Mouse (Mus musculus): ENCODE results near the gene Fpr1. TPM values are rescaled to one million over a fixed set of nuclear protein-coding genes. Genes with fewer than 3 reads are reported as not detected.

Gene Fpr1
- total and polyA plus RNA-seq, 2 experiments, result 4.7 to 6.3 TPM

GRCm38 (mm10) chr17:17871697-17872096 is 12.0 kb downstream of the Fpr1 start:
- DNase-seq (ENCODE audit: extremely low read depth, low read depth, low spot score), result peak; percentile 49
- no peaks in the 10 kb centered on the region for H3K27me3 ChIP-seq (ENCODE audit: control insufficient read depth, insufficient read depth, low read length)
- no peaks in the 10 kb centered on the region for H3K36me3 ChIP-seq (ENCODE audit: control insufficient read depth, insufficient read depth, low read length)
- H3K27ac ChIP-seq (replicated peaks; ENCODE audit: insufficient read depth, low read depth, low read length), result no peak overlapping the region
- no peaks in the 10 kb centered on the region for H3K79me2 ChIP-seq (ENCODE audit: control insufficient read depth, insufficient read depth, low read length)
- H3K4me1 ChIP-seq (ENCODE audit: control insufficient read depth, insufficient read depth, low read length), result peaks cover 2% of the 10 kb centered on the region; the same call in 1 of the 2 replicates
- H3K4me3 ChIP-seq (ENCODE audit: insufficient read depth, low read depth, low read length), result no peak overlapping the region
- H3K9ac ChIP-seq (ENCODE audit: low read depth, low read length), result no peak overlapping the region
- no peak for TF ChIP-seq CTCF (IDR thresholded peaks at IDR 0.05; ENCODE audit: low read depth, low read length)
- no peak for TF ChIP-seq POLR2A (IDR thresholded peaks at IDR 0.05; ENCODE audit: extremely low read depth, insufficient read depth, low read length)
- WGBS, result 66% methylated on average over 2 of the region's 2 CpGs

GRCm38 (mm10) chr17:17870892-17871550 is 12.7 kb downstream of the Fpr1 start:
- Histone ChIP-seq H3K9ac (ENCODE audit: low read depth, low read length) (no peak overlapping the region), H3K79me2 (ENCODE audit: control insufficient read depth, insufficient read depth, low read length) (no peaks in the 10 kb centered on the region), H3K27me3 (ENCODE audit: control insufficient read depth, insufficient read depth, low read length) (no peaks in the 10 kb centered on the region), H3K27ac (replicated peaks; ENCODE audit: insufficient read depth, low read depth, low read length) (0 out of 2 replicates have a peak overlapping the region, but pooled peaks have one; percentile 24), H3K4me1 (ENCODE audit: control insufficient read depth, insufficient read depth, low read length) (peaks cover 2% of the 10 kb centered on the region; the same call in 1 of the 2 replicates), H3K36me3 (ENCODE audit: control insufficient read depth, insufficient read depth, low read length) (no peaks in the 10 kb centered on the region), H3K4me3 (ENCODE audit: insufficient read depth, low read depth, low read length) (no peak overlapping the region)
- TF ChIP-seq POLR2A (IDR thresholded peaks at IDR 0.05; ENCODE audit: extremely low read depth, insufficient read depth, low read length), result no peak
- no peak for TF ChIP-seq CTCF (IDR thresholded peaks at IDR 0.05; ENCODE audit: low read depth, low read length)
- no peak for DNase-seq (ENCODE audit: extremely low read depth, low read depth, low spot score)
- 79% methylated on average over 2 of the region's 2 CpGs for WGBS

GRCm38 (mm10) chr17:17866801-17867469 is 16.8 kb downstream of the Fpr1 start:
- H3K4me1 ChIP-seq (ENCODE audit: control insufficient read depth, insufficient read depth, low read length), result peaks cover 2% of the 10 kb centered on the region; the same call in 1 of the 2 replicates
- H3K27me3 ChIP-seq (ENCODE audit: control insufficient read depth, insufficient read depth, low read length), result no peaks in the 10 kb centered on the region
- 49% methylated on average over 11 of the region's 11 CpGs for WGBS
- H3K9ac ChIP-seq (ENCODE audit: low read depth, low read length), result no peak overlapping the region
- TF ChIP-seq POLR2A (IDR thresholded peaks at IDR 0.05; ENCODE audit: extremely low read depth, insufficient read depth, low read length), result no peak
- no peak overlapping the region for H3K4me3 ChIP-seq (ENCODE audit: insufficient read depth, low read depth, low read length)
- no peak overlapping the region for H3K27ac ChIP-seq (replicated peaks; ENCODE audit: insufficient read depth, low read depth, low read length)
- H3K79me2 ChIP-seq (ENCODE audit: control insufficient read depth, insufficient read depth, low read length), result no peaks in the 10 kb centered on the region
- no peaks in the 10 kb centered on the region for H3K36me3 ChIP-seq (ENCODE audit: control insufficient read depth, insufficient read depth, low read length)
- DNase-seq (ENCODE audit: extremely low read depth, low read depth, low spot score), result peak; percentile 42

GRCm38 (mm10) chr17:17865168-17865567 is 18.6 kb downstream of the Fpr1 start:
- H3K27ac ChIP-seq (replicated peaks; ENCODE audit: insufficient read depth, low read depth, low read length), result no peak overlapping the region
- no peaks in the 10 kb centered on the region for H3K27me3 ChIP-seq (ENCODE audit: control insufficient read depth, insufficient read depth, low read length)
- peaks cover 2% of the 10 kb centered on the region; the same call in 1 of the 2 replicates for H3K4me1 ChIP-seq (ENCODE audit: control insufficient read depth, insufficient read depth, low read length)
- no peak for TF ChIP-seq POLR2A (IDR thresholded peaks at IDR 0.05; ENCODE audit: extremely low read depth, insufficient read depth, low read length)
- no peak overlapping the region for H3K9ac ChIP-seq (ENCODE audit: low read depth, low read length)
- no peaks in the 10 kb centered on the region for H3K79me2 ChIP-seq (ENCODE audit: control insufficient read depth, insufficient read depth, low read length)
- WGBS, result 68% methylated on average over 2 of the region's 2 CpGs
- H3K4me3 ChIP-seq (ENCODE audit: insufficient read depth, low read depth, low read length), result no peak overlapping the region
- H3K36me3 ChIP-seq (ENCODE audit: control insufficient read depth, insufficient read depth, low read length), result no peaks in the 10 kb centered on the region
- DNase-seq (ENCODE audit: extremely low read depth, low read depth, low spot score), result peak; percentile 22

- H3K79me2 ChIP-seq (ENCODE audit: control insufficient read depth, insufficient read depth, low read length), result no peaks in the 10 kb centered on the region
- no peak overlapping the region for H3K27ac ChIP-seq (replicated peaks; ENCODE audit: insufficient read depth, low read depth, low read length)
- H3K4me1 ChIP-seq (ENCODE audit: control insufficient read depth, insufficient read depth, low read length), result peaks cover 2% of the 10 kb centered on the region; the same call in 1 of the 2 replicates
- no peak for TF ChIP-seq CTCF (IDR thresholded peaks at IDR 0.05; ENCODE audit: low read depth, low read length)
- DNase-seq (ENCODE audit: extremely low read depth, low read depth, low spot score), result no peak
- no peaks in the 10 kb centered on the region for H3K36me3 ChIP-seq (ENCODE audit: control insufficient read depth, insufficient read depth, low read length)
- H3K9ac ChIP-seq (ENCODE audit: low read depth, low read length), result no peak overlapping the region
- no peak overlapping the region for H3K4me3 ChIP-seq (ENCODE audit: insufficient read depth, low read depth, low read length)
- no peaks in the 10 kb centered on the region for H3K27me3 ChIP-seq (ENCODE audit: control insufficient read depth, insufficient read depth, low read length)
- whole genome bisulfite sequencing, result 67% methylated on average over 1 of the region's 1 CpGs
These were observed 21.4 kb downstream of the Fpr1 start for GRCm38 (mm10) chr17:17862360-17862759.

GRCm38 (mm10) chr17:17860110-17860509 is 23.6 kb downstream of the Fpr1 start:
- no peak overlapping the region for H3K9ac ChIP-seq (ENCODE audit: low read depth, low read length)
- H3K27me3 ChIP-seq (ENCODE audit: control insufficient read depth, insufficient read depth, low read length), result no peaks in the 10 kb centered on the region
- no peaks in the 10 kb centered on the region for H3K79me2 ChIP-seq (ENCODE audit: control insufficient read depth, insufficient read depth, low read length)
- WGBS, result 80% methylated on average over 3 of the region's 3 CpGs
- H3K36me3 ChIP-seq (ENCODE audit: control insufficient read depth, insufficient read depth, low read length), result no peaks in the 10 kb centered on the region
- no peak overlapping the region for H3K4me3 ChIP-seq (ENCODE audit: insufficient read depth, low read depth, low read length)
- no peaks in the 10 kb centered on the region for H3K4me1 ChIP-seq (ENCODE audit: control insufficient read depth, insufficient read depth, low read length)
- H3K27ac ChIP-seq (replicated peaks; ENCODE audit: insufficient read depth, low read depth, low read length), result no peak overlapping the region
- DNase-seq (ENCODE audit: extremely low read depth, low read depth, low spot score), result no peak
- TF ChIP-seq POLR2A (IDR thresholded peaks at IDR 0.05; ENCODE audit: extremely low read depth, insufficient read depth, low read length) (no peak), CTCF (IDR thresholded peaks at IDR 0.05; ENCODE audit: low read depth, low read length) (0 out of 2 replicates have a peak, but pooled peaks have one; percentile 16)
